Mouse (Mus musculus) MEL (cell line): ENCODE results near the gene Nos1ap. TPM values are rescaled to one million over a fixed set of nuclear protein-coding genes. Genes with fewer than 3 reads are reported as not detected.

Source experiments
- DNase-seq: peaks from one replicate; pipeline ENCODE4 v3.0.0; 2011; ENCODE audit warnings: low read depth, low spot score
- H3K27ac ChIP-seq: 2 replicates; pipeline ENCODE4 v1.5.1; 2012; ENCODE audit warnings: low read depth, mild to moderate bottlenecking, control low read depth, low read length, moderate library complexity; ENCODE audit not compliant: control insufficient read depth
- H3K27me3 ChIP-seq, 2 experiments: fragments of 150-350 bp in 1 of 2; sonication (generic) in 1 of 2; 2 replicates each; pipeline ENCODE4 v1.6.1; 2012; ENCODE audit warnings: low read length in 2 of 2, mild to moderate bottlenecking in 2 of 2, improper control_type of control experiment in 1 of 2, moderate library complexity in 1 of 2; ENCODE audit not compliant: insufficient read depth in 2 of 2, control insufficient read depth in 1 of 2
- H3K36me3 ChIP-seq, 2 experiments: 2 replicates each; pipeline ENCODE4 v1.6.1; 2012 to 2014; ENCODE audit warnings: low read length in 2 of 2, improper control_type of control experiment in 1 of 2, inconsistent platforms in 1 of 2, mild to moderate bottlenecking in 1 of 2; ENCODE audit not compliant: insufficient read depth in 2 of 2, control insufficient read depth in 1 of 2
- H3K4me1 ChIP-seq, 2 experiments: fragments of 150-350 bp in 1 of 2; sonication (generic) in 1 of 2; 2 replicates each; pipeline ENCODE4 v1.6.1; 2012; ENCODE audit warnings: low read length in 2 of 2, improper control_type of control experiment in 1 of 2, mild to moderate bottlenecking in 1 of 2; ENCODE audit not compliant: insufficient read depth in 2 of 2, control insufficient read depth in 1 of 2
- H3K4me3 ChIP-seq, 2 experiments: fragments of 150-350 bp in 1 of 2; sonication (generic) in 1 of 2; 2 replicates each; pipeline ENCODE4 v1.5.1; 2012; ENCODE audit warnings: low read depth in 2 of 2, low read length in 2 of 2, mild to moderate bottlenecking in 2 of 2, moderate library complexity in 2 of 2, control low read depth in 1 of 2, improper control_type of control experiment in 1 of 2; ENCODE audit not compliant: control insufficient read depth in 1 of 2, insufficient read depth in 1 of 2
- H3K79me2 ChIP-seq: 2 replicates; pipeline ENCODE4 v1.6.1; 2012; ENCODE audit warnings: mild to moderate bottlenecking, low read length, moderate library complexity; ENCODE audit not compliant: control insufficient read depth, poor library complexity, insufficient read depth
- H3K9ac ChIP-seq: 2 replicates; pipeline ENCODE4 v1.6.1; 2012; ENCODE audit warnings: low read depth, mild to moderate bottlenecking, control low read depth, low read length, moderate library complexity; ENCODE audit not compliant: control insufficient read depth, poor library complexity, severe bottlenecking
- H3K9me3 ChIP-seq: fragments of 150-350 bp; sonication (generic); replicated peaks from 2 replicates; pipeline ENCODE4 v1.6.1; 2012; ENCODE audit warnings: mild to moderate bottlenecking, low read length, improper control_type of control experiment, moderate library complexity; ENCODE audit not compliant: insufficient read depth
- BHLHE40 ChIP-seq: IDR thresholded peaks from 2 replicates; pipeline ENCODE4 v1.6.1; 2012; ENCODE audit warnings: low read depth, mild to moderate bottlenecking, inconsistent platforms, low read length, improper control_type of control experiment, borderline replicate concordance
- CHD1 ChIP-seq: IDR thresholded peaks from 2 replicates; pipeline ENCODE4 v1.6.1; 2012; ENCODE audit warnings: low read depth, mild to moderate bottlenecking, inconsistent platforms, low read length, improper control_type of control experiment
- CHD2 ChIP-seq: IDR thresholded peaks from 2 replicates; pipeline ENCODE4 v1.6.1; 2011; ENCODE audit warnings: low read length, improper control_type of control experiment
- CTCF ChIP-seq, 3 experiments: IDR thresholded peaks in 2 of 3; conservative IDR thresholded peaks in 1 of 3; 2 replicates each; pipeline ENCODE4 v1.5.1; 2011 to 2012; ENCODE audit warnings: low read length in 3 of 3, low read depth in 2 of 3, mild to moderate bottlenecking in 2 of 3, improper control_type of control experiment in 1 of 3, inconsistent platforms in 1 of 3, mixed read lengths in 1 of 3, moderate library complexity in 1 of 3; ENCODE audit not compliant: control insufficient read depth in 1 of 3, insufficient read depth in 1 of 3, poor library complexity in 1 of 3, severe bottlenecking in 1 of 3
- E2F4 ChIP-seq: IDR thresholded peaks from 2 replicates; pipeline ENCODE4 v1.6.1; 2011; ENCODE audit warnings: low read depth, low read length, improper control_type of control experiment, borderline replicate concordance
- EP300 ChIP-seq, 2 experiments: IDR thresholded peaks; 2 replicates each; pipeline ENCODE4 v1.6.1; 2011; ENCODE audit warnings: improper control_type of control experiment in 2 of 2, low read length in 2 of 2, low read depth in 1 of 2, mild to moderate bottlenecking in 1 of 2
- GABPA ChIP-seq: IDR thresholded peaks from 2 replicates; pipeline ENCODE4 v1.6.1; 2012; ENCODE audit warnings: low read depth, mild to moderate bottlenecking, inconsistent platforms, low read length, improper control_type of control experiment, moderate library complexity
- KAT2A ChIP-seq: conservative IDR thresholded peaks from 2 replicates; pipeline ENCODE4 v1.6.1; 2012; ENCODE audit warnings: low read depth, low read length, improper control_type of control experiment, inconsistent platforms
- MAX ChIP-seq: IDR thresholded peaks from 2 replicates; pipeline ENCODE4 v1.6.1; 2011; ENCODE audit warnings: low read length, improper control_type of control experiment
- MAZ ChIP-seq: IDR thresholded peaks from 2 replicates; pipeline ENCODE4 v1.6.1; 2012; ENCODE audit warnings: low read depth, mild to moderate bottlenecking, inconsistent platforms, low read length, improper control_type of control experiment
- MYB ChIP-seq: IDR thresholded peaks from 2 replicates; pipeline ENCODE4 v1.6.1; 2011; ENCODE audit warnings: mild to moderate bottlenecking, low read depth, low read length, improper control_type of control experiment
- MYC ChIP-seq: IDR thresholded peaks from 2 replicates; pipeline ENCODE4 v1.6.1; 2011; ENCODE audit warnings: low read depth, mild to moderate bottlenecking, low read length, improper control_type of control experiment, moderate library complexity
- NELFE ChIP-seq: IDR thresholded peaks from 2 replicates; pipeline ENCODE4 v1.6.1; 2011; ENCODE audit warnings: low read depth, low read length, improper control_type of control experiment
- NRF1 ChIP-seq: IDR thresholded peaks from 2 replicates; pipeline ENCODE4 v1.6.1; 2014; ENCODE audit warnings: low read depth, mild to moderate bottlenecking, inconsistent platforms, low read length, improper control_type of control experiment, moderate library complexity; ENCODE audit not compliant: poor library complexity, insufficient read depth, severe bottlenecking
- POLR2A ChIP-seq, 2 experiments: IDR thresholded peaks; 2 replicates each; pipeline ENCODE4 v1.6.1; 2011 to 2012; ENCODE audit warnings: low read length in 2 of 2, mild to moderate bottlenecking in 2 of 2, control low read depth in 1 of 2, improper control_type of control experiment in 1 of 2, low read depth in 1 of 2, moderate library complexity in 1 of 2; ENCODE audit not compliant: control insufficient read depth in 1 of 2, insufficient read depth in 1 of 2, poor library complexity in 1 of 2
- POLR2AphosphoS5 ChIP-seq: IDR thresholded peaks from 2 replicates; pipeline ENCODE4 v1.6.1; 2012; ENCODE audit warnings: low read depth, borderline replicate concordance, mild to moderate bottlenecking, inconsistent platforms, low read length, moderate library complexity, mixed read lengths
- RAD21 ChIP-seq: IDR thresholded peaks from 2 replicates; pipeline ENCODE4 v1.6.1; 2011; ENCODE audit warnings: mild to moderate bottlenecking, low read depth, low read length, improper control_type of control experiment
- SIN3A ChIP-seq: IDR thresholded peaks from 2 replicates; pipeline ENCODE4 v1.6.1; 2012; ENCODE audit warnings: low read length, improper control_type of control experiment, inconsistent platforms
- UBTF ChIP-seq: IDR thresholded peaks from 2 replicates; pipeline ENCODE4 v1.6.1; 2012; ENCODE audit warnings: low read depth, mild to moderate bottlenecking, inconsistent platforms, low read length, improper control_type of control experiment, moderate library complexity, borderline replicate concordance; ENCODE audit not compliant: insufficient read depth
- USF1 ChIP-seq: IDR thresholded peaks from 2 replicates; pipeline ENCODE4 v1.6.1; 2014; ENCODE audit warnings: low read depth, mild to moderate bottlenecking, inconsistent platforms, low read length, improper control_type of control experiment, moderate library complexity
- ZC3H11A ChIP-seq: IDR thresholded peaks from 2 replicates; pipeline ENCODE4 v1.6.1; 2012; ENCODE audit warnings: low read depth, mild to moderate bottlenecking, inconsistent platforms, low read length, improper control_type of control experiment
- ZKSCAN1 ChIP-seq: IDR thresholded peaks from 2 replicates; pipeline ENCODE4 v1.6.1; 2012; ENCODE audit warnings: low read depth, mild to moderate bottlenecking, inconsistent platforms, low read length, improper control_type of control experiment, moderate library complexity
- ZMIZ1 ChIP-seq: IDR thresholded peaks from 2 replicates; pipeline ENCODE4 v1.6.1; 2012; ENCODE audit warnings: low read depth, mild to moderate bottlenecking, inconsistent platforms, low read length, improper control_type of control experiment, moderate library complexity
- polyA plus RNA-seq, 2 experiments: library from polyadenylated mRNA; stranded (reverse) in 1 of 2; unstranded in 1 of 2; fragments of >175 nt in 1 of 2; fragments of >200 nt in 1 of 2; gene quantifications; 2 replicates each; pipeline versions ENCODE4 v1.2.1 to v1.2.4; 2012; ENCODE audit warnings: low replicate concordance in 2 of 2, low read depth in 1 of 2; ENCODE audit not compliant: insufficient read length in 2 of 2, insufficient read depth in 1 of 2, missing spikeins in 1 of 2
- total RNA-seq: library from RNA; depleted of rRNA; stranded (reverse); fragments of 300-350 nt; gene quantifications from 2 replicates; pipeline ENCODE4 v1.2.3, GENCODE M21; 2012

Gene Nos1ap
- total and polyA plus RNA-seq, 3 experiments, result 0.62 to 2.4 TPM; not detected in 1

DNA sequence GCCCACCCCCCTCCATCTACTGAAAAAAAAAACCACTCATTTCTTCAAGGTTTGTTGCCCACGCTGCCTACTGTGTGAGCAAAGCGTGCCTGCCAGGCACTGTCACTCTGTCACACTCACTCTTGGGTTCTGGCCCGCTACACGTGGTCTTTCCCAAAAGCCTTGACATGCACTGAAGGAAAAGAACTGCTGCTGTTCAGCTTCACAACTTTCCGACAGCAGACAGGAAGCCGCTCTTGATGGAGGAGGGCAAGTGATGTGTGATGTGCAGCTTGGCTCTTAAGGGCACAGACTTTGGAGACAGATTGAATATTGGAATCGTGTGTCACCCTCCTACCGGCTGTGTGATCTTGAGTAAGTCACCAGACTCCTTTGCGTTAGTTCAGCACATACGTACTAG is 149.3 kb downstream of the Nos1ap start:
- Histone ChIP-seq H3K36me3 (no peaks in the 10 kb centered on the region), H3K27me3 (no peaks in the 10 kb centered on the region; a peak in 1 of 4 replicates), H3K4me1 (no peaks in the 10 kb centered on the region), H3K27ac (no peak overlapping the region), H3K9ac (no peak overlapping the region), H3K79me2 (no peaks in the 10 kb centered on the region), H3K9me3 (no peaks in the 10 kb centered on the region), H3K4me3 (no peak overlapping the region)
- TF ChIP-seq CTCF (IDR thresholded peaks at IDR 0.05 in 2 of 3, conservative IDR thresholded peaks at IDR 0.05 in 1 of 3; ENCODE audit: control insufficient read depth in 1 of 3, insufficient read depth in 1 of 3, low read depth in 2 of 3, low read length in 3 of 3, poor library complexity in 1 of 3, severe bottlenecking in 1 of 3) (no peak), ZKSCAN1 (no peak), MYB (no peak), POLR2A (IDR thresholded peaks at IDR 0.05; ENCODE audit: control insufficient read depth in 1 of 2, insufficient read depth in 1 of 2, low read depth in 1 of 2, low read length in 2 of 2, poor library complexity in 1 of 2) (no peak), SIN3A (no peak), NELFE (no peak), CHD1 (no peak), BHLHE40 (no peak), ZC3H11A (no peak), EP300 (IDR thresholded peaks at IDR 0.05; ENCODE audit: low read depth in 1 of 2, low read length in 2 of 2) (no peak), MYC (no peak), RAD21 (no peak), KAT2A (no peak), POLR2AphosphoS5 (no peak), MAX (no peak), MAZ (no peak), UBTF (no peak)
- no peak for DNase-seq

GRCm38 (mm10) chr1:170438471-170439151 is 151.1 kb downstream of the Nos1ap start:
- DNase-seq, result no peak
- Histone ChIP-seq H3K4me1 (no peaks in the 10 kb centered on the region), H3K9me3 (no peaks in the 10 kb centered on the region), H3K27ac (no peak overlapping the region), H3K36me3 (no peaks in the 10 kb centered on the region), H3K4me3 (no peak overlapping the region), H3K9ac (no peak overlapping the region), H3K27me3 (no peaks in the 10 kb centered on the region)
- TF ChIP-seq BHLHE40, result no peak
- TF ChIP-seq UBTF, result no peak
- TF ChIP-seq E2F4, result no peak
- no peak for TF ChIP-seq GABPA
- TF ChIP-seq ZMIZ1, result no peak
- no peak for TF ChIP-seq NRF1
- TF ChIP-seq MAX, result no peak
- no peak for TF ChIP-seq USF1
- TF ChIP-seq CHD2, result no peak
- TF ChIP-seq, all 39 proteins: peak for 0
- H3K79me2 ChIP-seq, result no peaks in the 10 kb centered on the region
